In the genomic region with DNA sequence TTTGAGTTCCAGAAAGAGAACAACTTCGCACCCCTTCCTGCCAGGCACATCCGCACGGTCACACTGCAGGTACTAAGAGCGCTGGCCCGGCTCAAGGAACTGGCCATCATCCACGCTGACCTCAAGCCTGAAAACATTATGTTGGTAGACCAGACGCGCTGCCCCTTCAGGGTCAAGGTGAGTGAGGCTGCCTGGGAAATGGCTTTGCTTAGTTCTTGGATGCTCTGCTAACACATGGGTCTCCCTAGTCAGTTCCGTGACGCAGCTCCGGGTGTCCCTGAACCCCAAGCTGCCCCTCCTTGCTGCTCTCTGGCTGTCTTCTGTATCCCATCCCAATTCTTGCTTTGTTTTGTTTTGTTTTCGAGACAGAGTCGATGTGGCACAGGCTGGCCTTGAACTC, we compare ENCODE assay signal across 35 mouse cellular contexts. TPM values are rescaled to one million over a fixed set of nuclear protein-coding genes. Genes with fewer than 3 reads are reported as not detected.
"Had no signal": no experiment of that assay in that cellular context is flagged by ENCODE, and none has a peak within 500 bp of the region (broad histone marks: within the 10 kb centered on the region; RNA-seq: fewer than 3 reads in every experiment).

No protein-coding gene starts in this region.

- H3K4me2 ChIP-seq: limb, embryonic 12.5 days; limb, embryonic 13.5 days; limb, embryonic 15.5 days; liver, embryonic 11.5 days; liver, embryonic 12.5 days; liver, embryonic 13.5 days; liver, embryonic 15.5 days; lung, embryonic 14.5 days; lung, embryonic 15.5 days; midbrain, embryonic 12.5 days; midbrain, embryonic 13.5 days; midbrain, embryonic 15.5 days had no signal

- H3K4me1 ChIP-seq: limb, embryonic 12.5 days; limb, embryonic 13.5 days; lung, embryonic 15.5 days; midbrain, embryonic 12.5 days; midbrain, embryonic 13.5 days; midbrain, embryonic 15.5 days had no signal

- H3K9me3 ChIP-seq: limb, embryonic 10.5 days; limb, embryonic 13.5 days; lung, embryonic 15.5 days; midbrain, embryonic 12.5 days; midbrain, embryonic 13.5 days; midbrain, embryonic 15.5 days had no signal

- H3K27me3 ChIP-seq: limb, embryonic 12.5 days; limb, embryonic 13.5 days; limb, embryonic 15.5 days; liver, embryonic 12.5 days; liver, embryonic 13.5 days; liver, embryonic 15.5 days; lung, embryonic 15.5 days; megakaryocyte, embryonic 14.5 days; midbrain, embryonic 12.5 days; midbrain, embryonic 13.5 days; midbrain, embryonic 15.5 days had no signal

- H3K9ac ChIP-seq: limb, embryonic 12.5 days; limb, embryonic 13.5 days; limb, embryonic 15.5 days; liver, embryonic 12.5 days; liver, embryonic 13.5 days; liver, embryonic 14.5 days; liver, embryonic 15.5 days; liver, postnatal 0 days; lung, embryonic 14.5 days; lung, embryonic 15.5 days; midbrain, embryonic 12.5 days; midbrain, embryonic 13.5 days; midbrain, embryonic 15.5 days had no signal

- ATAC-seq: liver, embryonic 12.5 days; liver, postnatal 0 days; lung, postnatal 0 days; midbrain, embryonic 13.5 days; midbrain, embryonic 15.5 days; midbrain, embryonic 16.5 days had no signal

- H3K36me3 ChIP-seq: liver, embryonic 15.5 days; lung, embryonic 15.5 days; midbrain, embryonic 10.5 days; midbrain, embryonic 15.5 days had no signal

- H3K27ac ChIP-seq: left cerebral cortex, adult 2 months; limb, embryonic 10.5 days; limb, embryonic 12.5 days; limb, embryonic 13.5 days; limb, embryonic 15.5 days; liver, embryonic 14.5 days; liver, embryonic 15.5 days; lung, embryonic 15.5 days; macrophage; midbrain, embryonic 12.5 days; midbrain, embryonic 13.5 days; midbrain, embryonic 15.5 days had no signal

- H3K4me3 ChIP-seq: left cerebral cortex, adult 2 months; limb, embryonic 10.5 days; limb, embryonic 12.5 days; limb, embryonic 13.5 days; limb, embryonic 15.5 days; liver, embryonic 12.5 days; liver, embryonic 13.5 days; liver, embryonic 15.5 days; lung, embryonic 15.5 days; midbrain, embryonic 10.5 days; midbrain, embryonic 12.5 days; midbrain, embryonic 13.5 days; midbrain, embryonic 15.5 days; myocyte had no signal

- DNase-seq: left cerebral cortex, postnatal 4 days; liver; liver, embryonic 13.5 days; liver, postnatal 0 days; lung, adult 18-20 months; lung, adult 2 months; lung, embryonic 14.5 days; lung, postnatal 10 days; lung, postnatal 14 days; lung, postnatal 36 days; lung, postnatal 4 days; midbrain, embryonic 14.5 days had no signal

RNA-seq across cellular contexts. Expression of a gene that starts 0.7 kb away (rescaled TPM):
- total RNA-seq: left cerebral cortex, postnatal 14 days; liver, adult 2 months; megakaryocyte, adult 5-6 weeks; monocyte, adult 5-6 weeks had no signal
- polyA plus RNA-seq: liver, adult 2 months had no signal

RNA-seq across cellular contexts. Expression of a gene that starts 24.7 kb away (rescaled TPM):
- total RNA-seq: liver, adult 2 months had no signal
